Mouse (Mus musculus): Measurements from ENCODE around the gene Btbd9. TPM values are rescaled to one million over a fixed set of nuclear protein-coding genes. Genes with fewer than 3 reads are reported as not detected.
A peak's percentile ranks its signal among the peaks of the same experiment; 100 is the strongest.

Btbd9 gene
- polyA plus RNA-seq, 1 experiment = 25.6 TPM

DNA sequence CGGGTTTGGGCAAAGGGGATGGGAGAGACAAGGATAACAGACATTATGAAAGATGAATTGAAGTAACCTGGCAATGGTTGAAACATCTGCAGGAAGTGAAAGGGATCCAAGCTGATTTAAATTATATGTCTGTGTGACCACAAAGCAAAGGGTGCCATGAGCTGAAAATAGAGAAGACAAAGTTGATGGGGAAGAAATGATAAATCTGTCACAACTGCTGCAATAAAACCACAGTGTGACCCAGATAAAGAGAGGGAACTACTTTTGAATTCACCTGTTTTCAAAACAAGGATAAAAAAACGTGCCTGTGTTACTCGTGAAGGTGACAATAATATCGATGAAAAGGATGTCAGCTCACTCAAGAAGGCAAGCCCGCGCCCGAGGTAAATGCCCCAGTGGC, 156.8 kb downstream of the Btbd9 start:
- no peak for DNase-seq
- no peak overlapping the region for H3K4me3 ChIP-seq (ENCODE audit: insufficient read depth, low read depth, low read length)
- 74% methylated on average over 7 of the region's 7 CpGs for WGBS
- H3K27ac ChIP-seq (ENCODE audit: insufficient read depth, low read depth, low read length) = no peak overlapping the region
- H3K36me3 ChIP-seq (ENCODE audit: control insufficient read depth, insufficient read depth, low read length) = no peaks in the 10 kb centered on the region
- TF ChIP-seq POLR2A (IDR thresholded peaks at IDR 0.05; ENCODE audit: low read depth, low read length) (no peak), CTCF (conservative IDR thresholded peaks at IDR 0.05; ENCODE audit: insufficient read depth, insufficient read length, low read depth, low read length) (no peak)
- no peaks in the 10 kb centered on the region for H3K4me1 ChIP-seq (ENCODE audit: control insufficient read depth, insufficient read depth, low read length)
- H3K27me3 ChIP-seq (replicated peaks; ENCODE audit: control insufficient read depth, insufficient read depth, low read length) = no peaks in the 10 kb centered on the region

DNA sequence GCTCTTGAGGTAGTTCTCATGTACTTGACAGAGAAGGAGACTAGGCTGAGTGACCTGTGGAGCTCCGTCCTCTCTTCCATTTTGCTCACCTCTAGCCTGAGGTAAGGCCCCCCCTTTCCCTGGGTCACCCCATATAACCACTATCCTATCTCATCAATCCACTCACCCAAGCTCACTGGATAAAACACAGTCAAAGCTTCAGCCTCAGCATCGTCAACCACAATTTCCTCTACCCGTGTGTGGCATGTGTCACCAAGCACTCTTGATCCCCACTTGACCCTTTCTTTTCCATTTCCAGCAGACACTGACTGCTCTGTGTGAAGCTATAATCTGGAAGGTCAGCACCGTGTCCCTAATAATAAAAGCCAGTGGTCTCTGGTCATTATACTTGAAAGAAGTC, 157.8 kb downstream of the Btbd9 start:
- Histone ChIP-seq H3K27me3 (replicated peaks; ENCODE audit: control insufficient read depth, insufficient read depth, low read length) (no peaks in the 10 kb centered on the region), H3K36me3 (ENCODE audit: control insufficient read depth, insufficient read depth, low read length) (no peaks in the 10 kb centered on the region; the same call in 1 of the 2 replicates), H3K4me1 (ENCODE audit: control insufficient read depth, insufficient read depth, low read length) (no peaks in the 10 kb centered on the region), H3K4me3 (ENCODE audit: insufficient read depth, low read depth, low read length) (no peak overlapping the region), H3K27ac (ENCODE audit: insufficient read depth, low read depth, low read length) (no peak overlapping the region)
- DNase-seq = no peak
- TF ChIP-seq POLR2A (IDR thresholded peaks at IDR 0.05; ENCODE audit: low read depth, low read length) (no peak), CTCF (conservative IDR thresholded peaks at IDR 0.05; ENCODE audit: insufficient read depth, insufficient read length, low read depth, low read length) (no peak)
- 82% methylated on average over 4 of the region's 4 CpGs for WGBS

DNA sequence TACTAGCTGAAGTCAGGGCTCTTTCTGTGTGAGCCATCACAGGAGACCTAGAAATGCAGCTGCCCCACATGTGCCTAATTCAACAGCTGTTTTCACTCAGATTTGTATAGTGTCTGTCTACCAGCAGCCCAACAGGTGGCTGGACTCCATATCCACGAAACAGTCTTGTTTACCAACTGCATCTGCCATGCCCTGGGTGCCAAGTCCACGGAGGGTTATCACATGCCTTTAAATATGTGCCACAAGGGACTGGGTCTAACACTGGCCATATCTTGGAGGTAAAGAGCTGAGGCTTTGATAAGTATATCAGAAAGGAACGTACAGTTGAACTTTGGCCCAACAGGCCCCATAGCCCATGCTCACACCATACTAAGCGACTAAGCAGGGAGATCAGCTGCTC, 159.2 kb downstream of the Btbd9 start:
- 82% methylated on average over 4 of the region's 4 CpGs for WGBS

GRCm38 (mm10) chr17:30415693-30416092, 160.6 kb downstream of the Btbd9 start:
- 73% methylated on average over 3 of the region's 3 CpGs for WGBS
- DNase-seq = no peak
- Histone ChIP-seq H3K4me1 (ENCODE audit: control insufficient read depth, insufficient read depth, low read length) (no peaks in the 10 kb centered on the region), H3K36me3 (ENCODE audit: control insufficient read depth, insufficient read depth, low read length) (no peaks in the 10 kb centered on the region; the same call in 1 of the 2 replicates), H3K4me3 (ENCODE audit: insufficient read depth, low read depth, low read length) (no peak overlapping the region), H3K27ac (ENCODE audit: insufficient read depth, low read depth, low read length) (no peak overlapping the region), H3K27me3 (replicated peaks; ENCODE audit: control insufficient read depth, insufficient read depth, low read length) (no peaks in the 10 kb centered on the region)
- TF ChIP-seq POLR2A (IDR thresholded peaks at IDR 0.05; ENCODE audit: low read depth, low read length) = no peak
- TF ChIP-seq CTCF (conservative IDR thresholded peaks at IDR 0.05; ENCODE audit: insufficient read depth, insufficient read length, low read depth, low read length) = no peak

More for the DNA sequence above, 159.2 kb downstream of the Btbd9 start:
- Histone ChIP-seq H3K36me3 (ENCODE audit: control insufficient read depth, insufficient read depth, low read length) (no peaks in the 10 kb centered on the region; the same call in 1 of the 2 replicates), H3K4me1 (ENCODE audit: control insufficient read depth, insufficient read depth, low read length) (no peaks in the 10 kb centered on the region), H3K4me3 (ENCODE audit: insufficient read depth, low read depth, low read length) (no peak overlapping the region), H3K27ac (ENCODE audit: insufficient read depth, low read depth, low read length) (no peak overlapping the region), H3K27me3 (replicated peaks; ENCODE audit: control insufficient read depth, insufficient read depth, low read length) (no peaks in the 10 kb centered on the region)
- no peak for TF ChIP-seq POLR2A (IDR thresholded peaks at IDR 0.05; ENCODE audit: low read depth, low read length)
- TF ChIP-seq CTCF (conservative IDR thresholded peaks at IDR 0.05; ENCODE audit: insufficient read depth, insufficient read length, low read depth, low read length) = no peak
- no peak for DNase-seq

- H3K27ac ChIP-seq (ENCODE audit: insufficient read depth, low read depth, low read length) = no peak overlapping the region
- DNase-seq = no peak
- H3K36me3 ChIP-seq (ENCODE audit: control insufficient read depth, insufficient read depth, low read length) = no peaks in the 10 kb centered on the region; the same call in 1 of the 2 replicates
- WGBS = 93% methylated on average over 3 of the region's 3 CpGs
- H3K4me3 ChIP-seq (ENCODE audit: insufficient read depth, low read depth, low read length) = no peak overlapping the region
- H3K27me3 ChIP-seq (replicated peaks; ENCODE audit: control insufficient read depth, insufficient read depth, low read length) = no peaks in the 10 kb centered on the region
- TF ChIP-seq POLR2A (IDR thresholded peaks at IDR 0.05; ENCODE audit: low read depth, low read length) (no peak), CTCF (conservative IDR thresholded peaks at IDR 0.05; ENCODE audit: insufficient read depth, insufficient read length, low read depth, low read length) (no peak)
- H3K4me1 ChIP-seq (ENCODE audit: control insufficient read depth, insufficient read depth, low read length) = no peaks in the 10 kb centered on the region
These were observed 163.3 kb downstream of the Btbd9 start for GRCm38 (mm10) chr17:30412991-30413390.

GRCm38 (mm10) chr17:30406002-30406401, 170.3 kb downstream of the Btbd9 start:
- H3K27ac ChIP-seq (ENCODE audit: insufficient read depth, low read depth, low read length) = no peak overlapping the region

DNA sequence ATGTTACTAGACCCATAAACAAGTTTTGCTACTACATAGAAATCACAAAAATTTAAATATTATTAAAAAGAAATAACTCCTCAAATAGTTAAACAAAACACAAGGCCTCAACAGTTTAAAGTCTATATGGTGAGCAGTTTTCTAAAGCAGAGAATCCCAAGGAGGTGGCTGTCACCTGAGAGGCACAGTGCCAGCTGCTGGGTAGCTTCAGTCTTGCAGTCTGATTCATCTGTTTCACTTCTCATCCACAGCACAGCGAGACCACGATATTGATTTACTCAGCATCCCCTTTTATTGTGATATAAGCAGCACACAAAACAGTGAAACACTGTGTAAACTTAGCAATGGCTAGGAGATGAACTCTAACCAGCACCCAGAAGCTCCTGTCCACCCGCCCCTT, 173.4 kb downstream of the Btbd9 start:
- Histone ChIP-seq H3K27ac (ENCODE audit: insufficient read depth, low read depth, low read length) (no peak overlapping the region), H3K36me3 (ENCODE audit: control insufficient read depth, insufficient read depth, low read length) (no peaks in the 10 kb centered on the region), H3K4me3 (ENCODE audit: insufficient read depth, low read depth, low read length) (no peak overlapping the region), H3K4me1 (ENCODE audit: control insufficient read depth, insufficient read depth, low read length) (no peaks in the 10 kb centered on the region), H3K27me3 (replicated peaks; ENCODE audit: control insufficient read depth, insufficient read depth, low read length) (no peaks in the 10 kb centered on the region)
- 92% methylated on average over 3 of the region's 3 CpGs for WGBS
- TF ChIP-seq CTCF (conservative IDR thresholded peaks at IDR 0.05; ENCODE audit: insufficient read depth, insufficient read length, low read depth, low read length) (no peak), POLR2A (IDR thresholded peaks at IDR 0.05; ENCODE audit: low read depth, low read length) (no peak)
- DNase-seq = no peak

More at GRCm38 (mm10) chr17:30406002-30406401, 170.3 kb downstream of the Btbd9 start:
- no peaks in the 10 kb centered on the region for H3K36me3 ChIP-seq (ENCODE audit: control insufficient read depth, insufficient read depth, low read length)
- H3K4me1 ChIP-seq (ENCODE audit: control insufficient read depth, insufficient read depth, low read length) = no peaks in the 10 kb centered on the region
- H3K4me3 ChIP-seq (ENCODE audit: insufficient read depth, low read depth, low read length) = no peak overlapping the region
- WGBS = 97% methylated on average over 7 of the region's 7 CpGs
- 0 out of 2 replicates have a peak, but pooled peaks have one; percentile 13 for TF ChIP-seq CTCF (conservative IDR thresholded peaks at IDR 0.05; ENCODE audit: insufficient read depth, insufficient read length, low read depth, low read length)
- TF ChIP-seq POLR2A (IDR thresholded peaks at IDR 0.05; ENCODE audit: low read depth, low read length) = no peak
- no peaks in the 10 kb centered on the region for H3K27me3 ChIP-seq (replicated peaks; ENCODE audit: control insufficient read depth, insufficient read depth, low read length)
- DNase-seq = no peak
